Mouse (Mus musculus) heart, embryonic 11.5 days (tissue): ENCODE results near the gene Safb. TPM values are rescaled to one million over a fixed set of nuclear protein-coding genes. Genes with fewer than 3 reads are reported as not detected.

ENCODE experiments used
- ATAC-seq: fragments of 200-750 bp; cut with Nextera tagmentation; replicated peaks from 2 replicates; pipeline ENCODE4 v1.8.0; 2017; ENCODE audit warnings: moderate library complexity; ENCODE audit not compliant: insufficient number of reproducible peaks, low FRiP score, low TSS enrichment
- H3K27ac ChIP-seq: fragments of 300-500 bp; sonication (generic); 2 replicates; pipeline ENCODE4 v1.5.1; 2014; ENCODE audit warnings: mild to moderate bottlenecking, low read depth, low read length
- H3K27me3 ChIP-seq: fragments of 300-500 bp; sonication (generic); 2 replicates; pipeline ENCODE4 v1.6.1; 2014; ENCODE audit warnings: mild to moderate bottlenecking, low read length, mixed read lengths; ENCODE audit not compliant: control insufficient read depth, insufficient read depth
- H3K36me3 ChIP-seq: fragments of 300-500 bp; sonication (generic); 2 replicates; pipeline ENCODE4 v1.6.1; 2014; ENCODE audit warnings: mild to moderate bottlenecking, low read length, moderate library complexity, mixed read lengths; ENCODE audit not compliant: control insufficient read depth, insufficient read depth
- H3K4me1 ChIP-seq: fragments of 300-500 bp; sonication (generic); 2 replicates; pipeline ENCODE4 v1.6.1; 2014; ENCODE audit warnings: low read length; ENCODE audit not compliant: control insufficient read depth, insufficient read depth
- H3K4me2 ChIP-seq: fragments of 300-500 bp; sonication (generic); 2 replicates; pipeline ENCODE4 v1.6.1; 2014; ENCODE audit warnings: mild to moderate bottlenecking, moderate library complexity
- H3K4me3 ChIP-seq: fragments of 300-500 bp; sonication (generic); 2 replicates; pipeline ENCODE4 v1.5.1; 2014; ENCODE audit warnings: low read depth, low read length
- H3K9ac ChIP-seq: fragments of 300-500 bp; sonication (generic); 2 replicates; pipeline ENCODE4 v1.6.1; 2014; ENCODE audit warnings: mild to moderate bottlenecking, low read depth, low read length, moderate library complexity
- H3K9me3 ChIP-seq: fragments of 300-500 bp; sonication (generic); replicated peaks from 2 replicates; pipeline ENCODE4 v1.6.1; 2016; ENCODE audit warnings: low read length; ENCODE audit not compliant: control insufficient read depth
- WGBS: fragments of 180-500 bp; shearing (Covaris S2); extraction: QIAGEN DNeasy Blood & Tissue Kit; methylation state at CpG from one replicate; pipeline ENCODE4 v1.1.7; 2014; ENCODE audit not compliant: insufficient replicate concordance; 5-methylcytosine and 5-hydroxymethylcytosine counted together
- polyA plus RNA-seq: library from polyadenylated mRNA; unstranded; fragments of >200 nt; fragmentation: Nextera tagmentation; extraction: Ambion mirVana; gene quantifications from 2 replicates; pipeline ENCODE4 v1.2.1, GENCODE M21; 2014

Safb gene
- polyA plus RNA-seq, 1 experiment from 2014 or later = 65.9 TPM

DNA sequence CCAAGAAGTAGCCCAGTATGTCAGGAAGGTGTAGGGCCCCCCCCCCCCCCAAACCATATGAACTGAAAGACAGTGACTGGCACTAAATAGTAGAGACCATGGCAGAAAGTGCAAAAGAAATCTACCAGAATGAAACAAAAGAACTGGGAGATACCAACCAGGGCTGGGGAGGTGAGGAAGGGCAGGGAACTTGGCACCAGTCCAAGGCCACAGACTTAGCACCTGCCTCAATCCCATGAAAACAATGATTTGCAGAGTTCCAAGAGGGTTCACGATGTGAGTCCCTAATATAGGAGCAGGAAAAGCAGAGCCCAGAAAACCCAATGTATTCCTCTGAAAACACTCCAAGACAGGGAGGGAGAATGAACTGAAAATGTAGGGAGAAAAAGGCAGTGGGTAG lies 12.5 kb upstream of the Safb start:
- Histone ChIP-seq H3K4me1 (no peaks in the 10 kb centered on the region), H3K4me3 (no peak overlapping the region), H3K36me3 (peaks cover 51% of the 10 kb centered on the region), H3K4me2 (no peak overlapping the region), H3K9ac (no peak overlapping the region), H3K27me3 (no peaks in the 10 kb centered on the region), H3K27ac (no peak overlapping the region), H3K9me3 (no peaks in the 10 kb centered on the region)
- no peak for ATAC-seq
- 69% methylated on average over 1 of the region's 1 CpGs for WGBS

GRCm38 (mm10) chr17:56572939-56573338 lies 11.7 kb upstream of the Safb start:
- no peaks in the 10 kb centered on the region for H3K4me1 ChIP-seq
- H3K4me2 ChIP-seq = no peak overlapping the region
- 92% methylated on average over 3 of the region's 3 CpGs for WGBS
- H3K27me3 ChIP-seq = no peaks in the 10 kb centered on the region
- H3K9ac ChIP-seq = no peak overlapping the region
- H3K4me3 ChIP-seq = no peak overlapping the region
- H3K36me3 ChIP-seq = peaks cover 55% of the 10 kb centered on the region
- no peaks in the 10 kb centered on the region for H3K9me3 ChIP-seq
- ATAC-seq = no peak
- no peak overlapping the region for H3K27ac ChIP-seq

DNA sequence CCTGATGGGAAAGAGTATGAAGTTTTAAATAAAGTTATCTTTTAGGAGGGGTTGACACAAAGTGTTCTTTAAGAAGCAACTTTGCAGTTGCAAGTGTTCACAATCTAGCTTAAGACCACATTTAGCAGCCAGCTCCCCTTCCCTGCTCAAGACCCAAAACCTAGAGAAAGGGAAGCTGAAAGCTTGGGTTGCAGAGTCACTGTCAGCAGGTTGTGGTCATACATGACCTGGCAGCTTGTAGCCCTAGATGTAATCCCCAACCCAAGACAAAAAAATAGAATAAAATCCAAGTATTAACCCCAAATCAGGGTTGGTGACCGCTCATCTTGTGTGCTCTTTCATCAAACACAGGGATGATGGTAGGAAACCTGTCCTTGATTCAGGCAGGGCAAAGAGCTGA lies 1.6 kb upstream of the Safb start:
- no peak for ATAC-seq
- Histone ChIP-seq H3K36me3 (peaks cover 20% of the 10 kb centered on the region), H3K4me1 (peaks cover 25% of the 10 kb centered on the region), H3K9ac (peak overlapping the region; percentile 90), H3K9me3 (no peaks in the 10 kb centered on the region), H3K4me2 (peak overlapping the region; percentile 89), H3K27me3 (no peaks in the 10 kb centered on the region), H3K27ac (no peak overlapping the region), H3K4me3 (peak overlapping the region; percentile 92)
- WGBS = 84% methylated on average over 1 of the region's 1 CpGs

DNA sequence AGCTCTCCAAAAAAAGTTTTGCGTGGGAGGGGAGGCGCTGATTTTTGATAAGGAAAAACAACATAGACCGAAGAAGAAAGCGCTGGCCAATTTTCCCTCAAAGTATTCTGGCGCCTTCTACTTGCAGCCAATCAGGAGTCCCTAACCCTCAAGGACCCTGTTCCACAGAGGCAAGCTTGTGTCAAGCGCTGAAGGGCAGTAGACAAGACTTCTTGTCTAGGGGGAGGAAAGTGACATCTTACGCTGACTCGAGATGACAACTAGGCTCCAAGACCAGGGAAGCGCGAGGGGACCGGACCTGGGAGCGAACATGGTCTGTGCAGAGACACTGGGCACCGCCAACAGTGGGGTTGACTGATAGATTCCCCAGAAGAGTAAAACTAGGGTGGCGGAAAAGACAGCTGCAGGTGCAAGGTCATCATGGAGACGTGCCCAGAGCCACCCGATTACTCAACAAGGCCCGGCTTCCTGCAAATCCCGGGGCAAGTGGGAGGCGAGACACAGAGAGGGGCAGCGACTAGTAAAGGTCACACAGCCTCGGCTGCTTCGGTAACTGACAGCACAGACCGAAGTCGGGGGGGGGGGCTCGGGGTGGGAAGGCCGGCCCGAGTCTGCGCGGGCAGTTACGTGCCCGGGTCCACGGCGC lies 891 bp upstream of the Safb start:
- H3K4me1 ChIP-seq = peaks cover 25% of the 10 kb centered on the region
- H3K4me3 ChIP-seq = peak overlapping the region; percentile 92
- 1% methylated on average over 33 of the region's 33 CpGs for WGBS
- peak overlapping the region; percentile 89 for H3K4me2 ChIP-seq
- peak overlapping the region; percentile 90 for H3K9ac ChIP-seq
- no peak for ATAC-seq
- no peaks in the 10 kb centered on the region for H3K27me3 ChIP-seq
- no peaks in the 10 kb centered on the region for H3K9me3 ChIP-seq
- peaks cover 19% of the 10 kb centered on the region; the same call in 1 of the 2 replicates for H3K36me3 ChIP-seq
- H3K27ac ChIP-seq = peak overlapping the region; percentile 95

DNA sequence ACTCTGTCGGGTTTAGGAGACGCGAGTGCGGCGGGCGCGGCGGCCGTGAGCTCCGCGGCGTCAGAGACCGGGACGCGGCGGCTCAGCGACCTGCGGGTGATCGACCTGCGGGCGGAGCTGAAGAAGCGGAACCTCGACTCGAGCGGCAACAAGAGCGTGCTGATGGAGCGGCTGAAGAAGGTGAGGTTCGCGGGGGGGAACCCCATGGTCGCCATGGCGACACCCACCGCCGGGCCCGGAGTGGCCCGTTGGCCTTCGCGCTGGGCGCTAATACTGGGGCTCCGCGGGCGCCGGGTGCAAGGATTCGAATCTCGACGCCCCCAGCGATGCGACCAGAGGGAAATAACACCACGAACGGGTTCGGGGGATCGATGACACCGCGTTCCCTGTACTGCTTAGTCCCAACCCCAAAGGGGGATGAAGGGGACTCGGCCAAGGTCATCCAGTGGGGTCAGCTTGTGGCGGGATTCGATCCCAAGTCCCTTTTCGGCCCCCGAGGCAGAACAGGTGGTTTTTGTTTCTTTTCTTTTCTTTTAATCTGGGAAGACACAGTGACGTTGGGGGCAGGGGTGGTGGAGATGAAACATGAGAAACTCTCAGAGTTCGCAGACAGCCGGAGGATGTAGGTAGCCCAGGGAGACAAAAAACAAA lies 671 bp downstream of the Safb start:
- Histone ChIP-seq H3K4me1 (peaks cover 25% of the 10 kb centered on the region), H3K9me3 (no peaks in the 10 kb centered on the region), H3K4me2 (peak overlapping the region; percentile 73), H3K9ac (peak overlapping the region; percentile 92), H3K27ac (peak overlapping the region; percentile 95), H3K36me3 (peaks cover 30% of the 10 kb centered on the region), H3K4me3 (peak overlapping the region; percentile 92), H3K27me3 (no peaks in the 10 kb centered on the region)
- under 1% methylated on average over 56 of the region's 61 CpGs for WGBS
- no peak for ATAC-seq

- ATAC-seq = no peak
- 91% methylated on average over 1 of the region's 1 CpGs for WGBS
- Histone ChIP-seq H3K9ac (0 out of 2 replicates have a peak overlapping the region, but pooled peaks have one; percentile 24), H3K4me2 (no peak overlapping the region), H3K36me3 (peaks cover 33% of the 10 kb centered on the region), H3K27me3 (no peaks in the 10 kb centered on the region), H3K9me3 (no peaks in the 10 kb centered on the region), H3K27ac (no peak overlapping the region), H3K4me1 (peaks cover 19% of the 10 kb centered on the region), H3K4me3 (no peak overlapping the region)
Observed at GRCm38 (mm10) chr17:56587773-56588172, 3.1 kb downstream of the Safb start.

GRCm38 (mm10) chr17:56588921-56589320 lies 4.3 kb downstream of the Safb start:
- peaks cover 13% of the 10 kb centered on the region for H3K4me1 ChIP-seq
- 92% methylated on average over 4 of the region's 4 CpGs for WGBS
- H3K9ac ChIP-seq = no peak overlapping the region
- no peak overlapping the region for H3K4me2 ChIP-seq
- H3K27me3 ChIP-seq = no peaks in the 10 kb centered on the region
- H3K9me3 ChIP-seq = no peaks in the 10 kb centered on the region
- peaks cover 33% of the 10 kb centered on the region for H3K36me3 ChIP-seq
- no peak for ATAC-seq
- no peak overlapping the region for H3K27ac ChIP-seq
- H3K4me3 ChIP-seq = no peak overlapping the region

- no peaks in the 10 kb centered on the region for H3K9me3 ChIP-seq
- H3K4me1 ChIP-seq = peaks cover under 1% of the 10 kb centered on the region; the same call in 1 of the 2 replicates
Observed at GRCm38 (mm10) chr17:56592553-56592952, 7.9 kb downstream of the Safb start.

More at GRCm38 (mm10) chr17:56592553-56592952, 7.9 kb downstream of the Safb start:
- no peak for ATAC-seq
- H3K4me3 ChIP-seq = no peak overlapping the region
- peaks cover 60% of the 10 kb centered on the region for H3K36me3 ChIP-seq
- H3K27me3 ChIP-seq = no peaks in the 10 kb centered on the region
- no peak overlapping the region for H3K9ac ChIP-seq
- no peak overlapping the region for H3K4me2 ChIP-seq
- no peak overlapping the region for H3K27ac ChIP-seq
